Comparison of ENCODE assay signal across 8 mouse cellular contexts in genomic region chr13:24832811-24833155, GRCm38 (mm10). TPM values are rescaled to one million over a fixed set of nuclear protein-coding genes. Genes with fewer than 3 reads are reported as not detected.
DNase-seq lines count a peak whose midpoint lies in the region; ATAC-seq and TF ChIP-seq lines count a peak whose summit lies in the region.

No protein-coding gene starts in this region.

- H3K4me3 ChIP-seq in heart, embryonic 13.5 days = peak overlapping the region; percentile 92
- H3K4me3 ChIP-seq in G1E (ENCODE audit: low read depth, low read length) (peak overlapping the region; percentile 96), macrophage (ENCODE audit: inconsistent target) (peak overlapping the region; percentile 65)
- H3K4me3 ChIP-seq in hindbrain, embryonic 11.5 days (ENCODE audit: low read depth, low read length) = peak overlapping the region; percentile 58

- H3K4me2 ChIP-seq in heart, embryonic 13.5 days = peak overlapping the region; percentile 92
- peak overlapping the region; percentile 82 for H3K4me2 ChIP-seq in hindbrain, embryonic 11.5 days (replicated peaks; ENCODE audit: low read depth, low read length)

- H3K9me3 ChIP-seq in heart, embryonic 13.5 days = no peaks in the 10 kb centered on the region
- H3K9me3 ChIP-seq in G1E (replicated peaks) = no peaks in the 10 kb centered on the region
- no peaks in the 10 kb centered on the region for H3K9me3 ChIP-seq in hindbrain, embryonic 11.5 days (ENCODE audit: control insufficient read depth, low read length)

- peak overlapping the region; percentile 95; the same call in 1 of the 2 replicates for H3K27ac ChIP-seq in heart, embryonic 13.5 days (replicated peaks)
- no peak overlapping the region for H3K27ac ChIP-seq in hindbrain, embryonic 11.5 days (ENCODE audit: low read depth, low read length)
- 0 out of 2 replicates have a peak overlapping the region, but pooled peaks have one; percentile 24 for H3K27ac ChIP-seq in macrophage

- H3K4me1 ChIP-seq in heart, embryonic 13.5 days = peaks cover 28% of the 10 kb centered on the region
- H3K4me1 ChIP-seq in G1E (ENCODE audit: insufficient read depth, low read depth, low read length) = peaks cover 29% of the 10 kb centered on the region
- no peaks in the 10 kb centered on the region for H3K4me1 ChIP-seq in hindbrain, embryonic 11.5 days (replicated peaks; ENCODE audit: control insufficient read depth, insufficient read depth, low read length)

- peaks cover 82% of the 10 kb centered on the region for H3K79me2 ChIP-seq in macrophage (ENCODE audit: inconsistent target)

- 39% methylated on average over 2 of the region's 2 CpGs for WGBS in heart, embryonic 13.5 days
- 67% methylated on average over 2 of the region's 2 CpGs for WGBS in hindbrain, embryonic 11.5 days
- 73% methylated on average over 2 of the region's 2 CpGs for WGBS in macrophage (ENCODE audit: missing documents)

- no peak for TF ChIP-seq CTCF in G1E (IDR thresholded peaks at IDR 0.05; ENCODE audit: low read depth, low read length)

- peaks cover 19% of the 10 kb centered on the region for H3K36me3 ChIP-seq in heart, embryonic 13.5 days
- H3K36me3 ChIP-seq in G1E (replicated peaks) (peaks cover 42% of the 10 kb centered on the region), macrophage (ENCODE audit: inconsistent target) (no peaks in the 10 kb centered on the region)
- H3K36me3 ChIP-seq in hindbrain, embryonic 11.5 days (ENCODE audit: control insufficient read depth, insufficient read depth, low read length) = no peaks in the 10 kb centered on the region

- H3K27me3 ChIP-seq in heart, embryonic 13.5 days (replicated peaks) = no peaks in the 10 kb centered on the region
- H3K27me3 ChIP-seq in G1E (ENCODE audit: insufficient read depth, low read length) = no peaks in the 10 kb centered on the region
- H3K27me3 ChIP-seq in hindbrain, embryonic 11.5 days (ENCODE audit: control insufficient read depth, insufficient read depth, low read length) = no peaks in the 10 kb centered on the region

- intact Hi-C loops in heart, postnatal 25 days (cut with DNase I) = no loop called here

- DNase-seq in heart, postnatal 25 days (ENCODE audit: low spot score) = no peak
- no peak for DNase-seq in G1E (ENCODE audit: low spot score)
- DNase-seq in hindbrain, embryonic 11.5 days (ENCODE audit: low spot score) = no peak
- DNase-seq in T-cell, adult 2 months (ENCODE audit: low spot score) = no peak
- no peak for DNase-seq in embryo, embryonic 11 days

- ATAC-seq in heart, embryonic 13.5 days (ENCODE audit: extremely low read depth, insufficient number of reproducible peaks, low FRiP score, low TSS enrichment) = no peak
- no peak for ATAC-seq in G1E (ENCODE audit: extremely low read depth, insufficient number of reproducible peaks, low FRiP score, poor library complexity, severe bottlenecking)
- ATAC-seq in hindbrain, embryonic 11.5 days (ENCODE audit: low FRiP score) = no peak
- ATAC-seq in frontal cortex, adult (ENCODE audit: low TSS enrichment) = no peak

- peak overlapping the region; percentile 99 for H3K9ac ChIP-seq in heart, embryonic 13.5 days
- peak overlapping the region; percentile 93 for H3K9ac ChIP-seq in hindbrain, embryonic 11.5 days (ENCODE audit: low read depth, low read length)

RNA-seq across cellular contexts. Expression of gene Tdp2, which starts 1.3 kb away (rescaled TPM):
- 30.4 and 34.0 TPM in 2 replicates for polyA plus RNA-seq in heart, embryonic 13.5 days (2015; fragmentation: Nextera tagmentation; extraction: Ambion mirVana)
- total RNA-seq in heart, postnatal 25 days (2021) = 10 to 100 TPM; 12.9 to 15.5 TPM
- total RNA-seq in G1E (2014; fragmentation: Nextera tagmentation) (84.6 and 95.5 TPM in 2 replicates), G1E (2017) (88.5 and 89.3 TPM in 2 replicates)
- polyA plus RNA-seq in G1E (2012) (49.6 and 77.6 TPM in 2 replicates), macrophage (2018) (15.5 to 19.5 TPM (median 17.7 TPM) in 3 replicates)
- 78.9 and 79.4 TPM in 2 replicates for polyA plus RNA-seq in hindbrain, embryonic 11.5 days (2014; fragmentation: Nextera tagmentation; extraction: Ambion mirVana)
- total RNA-seq in macrophage (2018; cell fraction: chromatin; rRNA removed) = 10 to 100 TPM in 23 of 26 experiments, 1 to 10 TPM in 3; 6.8 to 64.5 (median 26.5) TPM
- 10 to 100 TPM in 16 of 26 experiments, 1 to 10 TPM in 10; 3.7 to 15.0 (median 11.3) TPM for total RNA-seq in macrophage (2018; cell fraction: cytosol; rRNA removed)
- 10 to 100 TPM in 25 of 26 experiments, 1 to 10 TPM in 1; 9.4 to 57.6 (median 19.4) TPM for total RNA-seq in macrophage (2018; cell fraction: nucleus; rRNA removed)

RNA-seq across cellular contexts. Expression of gene Acot13, which starts 1.4 kb away (rescaled TPM):
- polyA plus RNA-seq in heart, embryonic 13.5 days (2015; fragmentation: Nextera tagmentation; extraction: Ambion mirVana) = 210 and 242 TPM in 2 replicates
- 100 to 1,000 TPM; 422 to 431 TPM for total RNA-seq in heart, postnatal 25 days (2021)
- total RNA-seq in G1E (2014; fragmentation: Nextera tagmentation) (134 TPM in 2 replicates), G1E (2017) (105 and 110 TPM in 2 replicates)
- polyA plus RNA-seq in G1E (2012) (59.2 and 59.6 TPM in 2 replicates), macrophage (2018) (55.9 to 94.5 TPM (median 88.0 TPM) in 3 replicates)
- polyA plus RNA-seq in hindbrain, embryonic 11.5 days (2014; fragmentation: Nextera tagmentation; extraction: Ambion mirVana) = 51.3 and 58.6 TPM in 2 replicates
- 10 to 100 TPM in 2 of 26 experiments, 1 to 10 TPM in 15, not detected in 9; 1.6 to 14.0 (median 2.5) TPM for total RNA-seq in macrophage (2018; cell fraction: chromatin; rRNA removed)
- total RNA-seq in macrophage (2018; cell fraction: cytosol; rRNA removed) = 10 to 100 TPM; 41.6 to 97.9 (median 63.3) TPM
- total RNA-seq in macrophage (2018; cell fraction: nucleus; rRNA removed) = 10 to 100 TPM in 16 of 26 experiments, 1 to 10 TPM in 10; 2.5 to 23.4 (median 12.0) TPM

RNA-seq across cellular contexts. Expression of gene D130043K22Rik, which starts 12.2 kb away (rescaled TPM):
- polyA plus RNA-seq in heart, embryonic 13.5 days (2015; fragmentation: Nextera tagmentation; extraction: Ambion mirVana) = 0.05 and 0.20 TPM in 2 replicates
- not detected for total RNA-seq in heart, postnatal 25 days (2021)
- total RNA-seq in G1E (2014; fragmentation: Nextera tagmentation) = 0.19 TPM in 1 of 2 replicates, not detected in the other
- under 0.01 and 0.55 TPM in 2 replicates for total RNA-seq in G1E (2017)
- not detected in 2 replicates for polyA plus RNA-seq in G1E (2012)
- 0.94 and 1.4 TPM in 2 replicates for polyA plus RNA-seq in hindbrain, embryonic 11.5 days (2014; fragmentation: Nextera tagmentation; extraction: Ambion mirVana)
- under 1 TPM in 3 of 26 experiments, not detected in 23; 0.13 to 0.21 (median 0.19) TPM for total RNA-seq in macrophage (2018; cell fraction: chromatin; rRNA removed)
- total RNA-seq in macrophage (2018; cell fraction: cytosol; rRNA removed) = under 1 TPM in 5 of 26 experiments, not detected in 21; 0.03 to 0.18 (median 0.04) TPM
- under 1 TPM in 2 of 26 experiments, not detected in 24; 0.11 TPM for total RNA-seq in macrophage (2018; cell fraction: nucleus; rRNA removed)
- not detected in 3 replicates for polyA plus RNA-seq in macrophage (2018)

RNA-seq across cellular contexts. Expression of gene BC005537, which starts 31.3 kb away (rescaled TPM):
- polyA plus RNA-seq in heart, embryonic 13.5 days (2015; fragmentation: Nextera tagmentation; extraction: Ambion mirVana) = 8.5 and 10.5 TPM in 2 replicates
- 100 to 1,000 TPM; 120 to 132 TPM for total RNA-seq in heart, postnatal 25 days (2021)
- total RNA-seq in G1E (2014; fragmentation: Nextera tagmentation) (121 and 168 TPM in 2 replicates), G1E (2017) (47.1 and 51.4 TPM in 2 replicates)
- polyA plus RNA-seq in G1E (2012) (61.7 and 75.4 TPM in 2 replicates), macrophage (2018) (285 to 668 TPM (median 308 TPM) in 3 replicates)
- 23.4 and 39.7 TPM in 2 replicates for polyA plus RNA-seq in hindbrain, embryonic 11.5 days (2014; fragmentation: Nextera tagmentation; extraction: Ambion mirVana)
- total RNA-seq in macrophage (2018; cell fraction: chromatin; rRNA removed) = 100 to 1,000 TPM; 204 to 959 (median 558) TPM
- total RNA-seq in macrophage (2018; cell fraction: cytosol; rRNA removed) = 100 to 1,000 TPM; 258 to 483 (median 379) TPM
- total RNA-seq in macrophage (2018; cell fraction: nucleus; rRNA removed) = 1,000 to 10,000 TPM in 12 of 26 experiments, 100 to 1,000 TPM in 14; 438 to 1,569 (median 919) TPM
